Mouse (Mus musculus) liver, embryonic 12.5 days (tissue): ENCODE data around the gene Arrdc1. TPM values are rescaled to one million over a fixed set of nuclear protein-coding genes. Genes with fewer than 3 reads are reported as not detected.
"Not testable (repeated sequence)": the region's sequence is repeated elsewhere in the genome, so short reads cannot be mapped to it uniquely, and the experiment has no call there.

Experiments used
- ATAC-seq: fragments of 200-750 bp; cut with Nextera tagmentation; 2 replicates; pipeline ENCODE4 v1.8.0; 2017; ENCODE audit warnings: moderate number of reproducible peaks, mild to moderate bottlenecking, moderate library complexity
- H3K27ac ChIP-seq: fragments of 300-500 bp; sonication (generic); 2 replicates; pipeline ENCODE4 v1.5.1; 2016; ENCODE audit warnings: mild to moderate bottlenecking
- H3K27me3 ChIP-seq: fragments of 300-500 bp; sonication (generic); replicated peaks from 2 replicates; pipeline ENCODE4 v1.6.1; 2016; ENCODE audit warnings: mild to moderate bottlenecking, moderate library complexity
- H3K36me3 ChIP-seq: fragments of 300-500 bp; sonication (generic); 2 replicates; pipeline ENCODE4 v1.6.1; 2016; ENCODE audit warnings: mild to moderate bottlenecking, moderate library complexity
- H3K4me1 ChIP-seq: fragments of 300-500 bp; sonication (generic); 2 replicates; pipeline ENCODE4 v1.6.1; 2016
- H3K4me2 ChIP-seq: fragments of 300-500 bp; sonication (generic); 2 replicates; pipeline ENCODE4 v1.6.1; 2016; ENCODE audit warnings: mild to moderate bottlenecking, moderate library complexity
- H3K4me3 ChIP-seq: fragments of 300-500 bp; sonication (generic); 2 replicates; pipeline ENCODE4 v1.5.1; 2016; ENCODE audit warnings: mild to moderate bottlenecking, moderate library complexity
- H3K9ac ChIP-seq: fragments of 300-500 bp; sonication (generic); 2 replicates; pipeline ENCODE4 v1.6.1; 2016; ENCODE audit warnings: mild to moderate bottlenecking, moderate library complexity
- H3K9me3 ChIP-seq: fragments of 300-500 bp; sonication (generic); replicated peaks from 2 replicates; pipeline ENCODE4 v1.6.1; 2016; ENCODE audit warnings: mild to moderate bottlenecking, moderate library complexity
- WGBS: fragments of 180-500 bp; shearing (Covaris S2); methylation state at CpG from one replicate; pipeline ENCODE4 v1.1.7; 2016; ENCODE audit not compliant: insufficient replicate concordance; 5-methylcytosine and 5-hydroxymethylcytosine counted together
- polyA plus RNA-seq: library from polyadenylated mRNA; unstranded; fragments of >200 nt; fragmentation: Nextera tagmentation; extraction: Ambion mirVana; gene quantifications from 2 replicates; pipeline ENCODE4 v1.2.1, GENCODE M21; 2016

Gene Arrdc1
- polyA plus RNA-seq: 20.2 and 21.8 TPM in 2 replicates

DNA sequence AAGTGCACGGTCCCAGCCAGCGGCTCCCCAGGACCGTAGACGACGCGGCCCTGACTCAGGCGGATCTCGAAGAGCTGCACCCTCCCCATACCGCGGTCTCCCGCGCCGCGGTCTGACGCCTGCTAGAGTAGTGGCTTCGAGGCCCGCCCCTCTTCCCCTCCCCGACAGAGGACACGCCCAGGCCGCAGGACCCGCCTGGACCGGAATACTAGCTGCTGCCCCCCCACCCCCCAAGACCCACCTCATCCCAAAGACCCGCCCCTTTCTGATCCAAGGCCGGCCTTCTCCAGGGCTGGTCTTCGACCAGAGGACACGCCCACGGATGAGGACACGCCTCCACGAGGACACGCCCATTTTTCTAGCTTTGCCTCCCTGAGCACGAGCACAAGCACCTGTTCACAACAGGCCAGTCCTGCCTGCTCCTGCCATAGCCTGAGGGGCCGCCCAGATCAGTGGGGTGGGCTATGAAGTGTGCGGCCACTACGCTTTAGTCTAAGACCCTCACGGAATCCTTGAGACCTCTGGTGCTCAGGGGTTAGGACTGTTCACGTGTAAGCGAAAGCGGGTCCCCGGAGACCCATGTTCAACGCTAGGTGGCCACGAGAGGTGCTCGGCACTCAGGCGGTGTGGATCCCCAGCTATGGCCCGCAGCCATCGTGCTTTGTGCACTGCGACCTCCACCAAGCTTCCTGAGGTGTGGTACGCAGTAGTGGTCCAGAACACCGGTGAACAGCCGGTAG, at the start of gene Arrdc1:
Arrdc1 (minus strand) TSS at position 196 of the 740 bp plus-strand sequence.
- peak within 1 kb of the TSS; percentile 99 for H3K4me2 ChIP-seq
- peak within 1 kb of the TSS; percentile 85 for H3K9ac ChIP-seq
- peaks cover 25% of the 10 kb centered on the region; the same call in 1 of the 2 replicates for H3K27me3 ChIP-seq
- peak; percentile 92 for ATAC-seq
- peak within 1 kb of the TSS; percentile 77 for H3K4me3 ChIP-seq
- H3K36me3 ChIP-seq: no peaks in the 10 kb centered on the region
- H3K27ac ChIP-seq: peak within 1 kb of the TSS; percentile 91
- peaks cover 24% of the 10 kb centered on the region for H3K4me1 ChIP-seq
- no peaks in the 10 kb centered on the region for H3K9me3 ChIP-seq
- WGBS: under 1% methylated on average over 48 of the region's 49 CpGs

DNA sequence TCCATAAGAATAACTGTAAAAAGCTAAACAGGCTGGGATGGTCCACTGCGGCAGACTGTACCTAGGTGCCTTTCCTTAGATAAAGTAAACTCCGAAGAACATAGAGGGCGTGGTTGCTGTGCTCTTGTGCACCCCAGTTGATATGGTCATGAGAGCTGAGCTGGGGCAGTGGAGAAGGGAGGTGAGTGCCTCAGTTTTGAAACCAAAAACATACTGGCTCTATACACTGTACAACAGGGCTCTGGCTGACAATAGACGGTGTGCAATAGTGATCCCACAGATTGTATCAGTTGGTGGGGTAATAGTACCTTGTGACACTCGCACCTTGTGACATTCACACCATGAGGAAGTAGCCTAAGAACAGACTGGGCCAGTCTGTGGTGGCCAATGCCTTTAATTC, 41.9 kb upstream of the Arrdc1 start:
- Histone ChIP-seq H3K9ac (peak overlapping the region; percentile 89), H3K4me2 (peak overlapping the region; percentile 94), H3K4me1 (peaks cover 49% of the 10 kb centered on the region), H3K27me3 (no peaks in the 10 kb centered on the region), H3K27ac (peak overlapping the region; percentile 98), H3K36me3 (peaks cover 46% of the 10 kb centered on the region), H3K9me3 (no peaks in the 10 kb centered on the region), H3K4me3 (peak overlapping the region; percentile 89)
- peak; percentile 69 for ATAC-seq
- 19% methylated on average over 5 of the region's 5 CpGs for WGBS

DNA sequence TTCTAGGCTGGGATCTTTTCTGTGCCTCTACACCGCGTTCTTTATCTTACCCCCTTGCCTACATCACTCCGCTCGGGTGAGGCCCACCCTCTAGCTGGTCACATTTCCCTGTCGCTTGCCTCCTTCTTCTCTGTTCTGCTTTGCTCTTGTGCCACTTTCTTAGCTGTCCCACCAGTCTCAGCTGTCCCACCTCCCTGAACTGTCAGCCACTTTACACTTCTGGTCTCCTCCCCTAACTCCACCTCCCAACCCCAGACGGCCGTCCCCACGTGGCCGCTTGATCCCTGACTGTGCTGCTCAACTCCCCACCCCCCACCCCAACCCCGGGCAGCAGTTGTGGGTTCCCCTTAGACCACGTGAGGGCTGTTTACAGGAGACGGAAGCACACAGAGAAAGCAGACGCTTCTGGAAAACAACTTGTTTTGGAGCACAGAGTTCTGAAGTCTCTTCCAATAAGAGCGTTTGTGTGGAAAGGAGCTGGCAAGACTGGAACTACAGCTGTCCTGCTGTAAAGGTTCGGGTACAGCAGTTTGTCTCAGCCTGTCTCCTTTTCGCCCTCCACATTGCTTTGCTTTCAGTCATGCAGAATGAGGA, 40.7 kb upstream of the Arrdc1 start, which contains the start of gene Pnpla7:
Pnpla7 (plus strand) TSS at position 330 of the 594 bp plus-strand sequence.
- 2% methylated on average over 16 of the region's 16 CpGs for WGBS
- no peaks in the 10 kb centered on the region for H3K9me3 ChIP-seq

DNA sequence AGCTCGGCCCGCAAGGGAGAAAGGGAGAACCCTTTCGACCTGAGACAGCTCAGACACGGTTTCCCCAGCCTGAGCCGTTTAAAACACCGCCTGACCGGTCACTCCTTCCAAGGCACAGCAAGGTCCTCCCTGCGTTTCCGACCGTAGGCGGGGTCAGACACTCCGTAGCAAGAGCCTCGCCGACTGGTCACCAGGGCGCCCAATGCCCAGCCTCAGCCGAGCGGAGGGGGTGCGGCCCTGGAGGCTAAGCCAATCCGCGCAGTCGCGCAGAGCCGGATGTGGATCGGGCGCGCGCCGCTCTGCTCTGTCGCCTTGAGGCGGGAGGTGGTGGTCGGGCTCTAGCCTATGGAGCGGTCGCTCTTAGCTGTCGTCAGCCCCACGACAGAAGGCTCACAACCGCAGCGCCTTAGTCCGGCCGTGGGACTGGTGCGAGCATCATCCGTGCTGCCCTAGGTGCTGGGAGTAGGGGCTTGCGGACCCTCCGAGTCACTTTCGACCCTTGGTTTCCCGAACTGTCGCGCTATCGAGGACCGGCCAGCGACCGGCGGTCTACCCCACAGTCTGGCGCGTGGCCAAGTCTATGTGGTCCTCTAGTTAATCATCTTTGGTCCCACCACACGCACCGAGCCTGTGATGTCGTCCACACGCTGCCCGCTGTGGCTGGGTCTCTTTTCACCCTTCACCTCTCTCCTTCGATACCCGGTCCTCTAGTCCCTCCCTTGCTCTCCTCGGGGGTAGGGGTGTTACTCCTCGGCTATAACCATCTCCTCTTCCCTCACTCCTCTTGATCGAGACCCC, 40.1 kb upstream of the Arrdc1 start, which contains the start of gene Mrpl41:
Mrpl41 (minus strand) TSS at position 193 of the 798 bp plus-strand sequence.
- Histone ChIP-seq H3K4me3 (peak within 1 kb of the TSS; percentile 89), H3K4me1 (peaks cover 49% of the 10 kb centered on the region), H3K4me2 (peak within 1 kb of the TSS; percentile 94), H3K36me3 (peaks cover 46% of the 10 kb centered on the region), H3K27me3 (no peaks in the 10 kb centered on the region), H3K9me3 (no peaks in the 10 kb centered on the region), H3K9ac (peak within 1 kb of the TSS; percentile 89), H3K27ac (peak within 1 kb of the TSS; percentile 98)
- WGBS: 1% methylated on average over 64 of the region's 64 CpGs
- peak; percentile 96 for ATAC-seq

More for the DNA sequence above, 40.7 kb upstream of the Arrdc1 start, which contains the start of gene Pnpla7:
- peak within 1 kb of the TSS; percentile 89 for H3K9ac ChIP-seq
- peak within 1 kb of the TSS; percentile 98 for H3K27ac ChIP-seq
- ATAC-seq: peak; percentile 68
- peak within 1 kb of the TSS; percentile 94 for H3K4me2 ChIP-seq
- peak within 1 kb of the TSS; percentile 89 for H3K4me3 ChIP-seq
- H3K4me1 ChIP-seq: peaks cover 49% of the 10 kb centered on the region
- H3K36me3 ChIP-seq: peaks cover 46% of the 10 kb centered on the region
- H3K27me3 ChIP-seq: no peaks in the 10 kb centered on the region

DNA sequence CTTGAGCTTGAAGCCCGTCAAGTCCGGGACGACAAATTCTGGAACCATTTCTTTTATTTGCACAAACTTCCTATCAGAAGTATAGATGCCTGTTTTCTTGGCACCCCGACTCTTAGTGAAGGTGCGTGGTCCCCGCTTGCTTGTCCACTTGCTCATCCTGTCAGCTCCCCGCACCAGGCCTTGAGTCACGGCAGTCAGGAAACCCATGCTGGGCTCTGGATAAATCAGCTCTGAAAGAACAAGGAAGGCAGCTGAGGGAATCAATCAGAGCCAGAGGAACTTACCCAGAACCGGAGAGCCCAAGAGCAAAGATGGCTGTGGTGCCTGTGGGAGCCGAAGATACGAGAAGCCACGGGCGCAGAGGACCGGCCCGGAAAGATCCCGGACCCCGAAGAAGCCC, 39.4 kb upstream of the Arrdc1 start:
- Histone ChIP-seq H3K36me3 (peaks cover 49% of the 10 kb centered on the region), H3K27ac (peak overlapping the region; percentile 98), H3K4me1 (peaks cover 45% of the 10 kb centered on the region), H3K4me2 (peak overlapping the region; percentile 94), H3K4me3 (peak overlapping the region; percentile 89), H3K9ac (peak overlapping the region; percentile 89)
- 0% methylated on average over 17 of the region's 17 CpGs for WGBS
- H3K27me3 ChIP-seq, H3K9me3 ChIP-seq: not testable (repeated sequence)
- ATAC-seq: peak; percentile 11

DNA sequence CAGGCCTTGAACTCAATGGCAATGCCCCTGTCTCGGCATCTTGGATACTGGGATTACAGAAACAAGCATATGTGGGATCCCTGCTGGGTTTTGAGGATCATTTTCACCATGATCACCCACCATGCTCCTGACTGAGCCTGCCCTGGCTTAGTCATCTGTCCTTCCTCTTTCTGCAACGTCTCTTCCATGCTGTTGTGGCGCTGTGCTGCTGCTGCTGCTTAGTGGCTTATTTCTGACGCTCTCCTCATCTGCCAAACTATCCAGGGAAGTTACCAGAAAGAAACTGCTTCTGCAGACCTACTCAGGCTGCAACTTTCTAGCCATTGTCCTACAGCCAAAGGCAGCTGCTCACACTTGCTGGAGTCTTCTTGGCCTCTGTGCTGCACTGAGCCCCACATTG, 35.3 kb upstream of the Arrdc1 start:
- no peaks in the 10 kb centered on the region for H3K9me3 ChIP-seq
- H3K27me3 ChIP-seq: no peaks in the 10 kb centered on the region
- 63% methylated on average over 4 of the region's 4 CpGs for WGBS
- H3K4me1 ChIP-seq: peaks cover 19% of the 10 kb centered on the region
- no peak overlapping the region for H3K9ac ChIP-seq
- ATAC-seq: no peak
- peaks cover 80% of the 10 kb centered on the region for H3K36me3 ChIP-seq
- no peak overlapping the region for H3K4me3 ChIP-seq
- H3K4me2 ChIP-seq: no peak overlapping the region
- no peak overlapping the region for H3K27ac ChIP-seq

DNA sequence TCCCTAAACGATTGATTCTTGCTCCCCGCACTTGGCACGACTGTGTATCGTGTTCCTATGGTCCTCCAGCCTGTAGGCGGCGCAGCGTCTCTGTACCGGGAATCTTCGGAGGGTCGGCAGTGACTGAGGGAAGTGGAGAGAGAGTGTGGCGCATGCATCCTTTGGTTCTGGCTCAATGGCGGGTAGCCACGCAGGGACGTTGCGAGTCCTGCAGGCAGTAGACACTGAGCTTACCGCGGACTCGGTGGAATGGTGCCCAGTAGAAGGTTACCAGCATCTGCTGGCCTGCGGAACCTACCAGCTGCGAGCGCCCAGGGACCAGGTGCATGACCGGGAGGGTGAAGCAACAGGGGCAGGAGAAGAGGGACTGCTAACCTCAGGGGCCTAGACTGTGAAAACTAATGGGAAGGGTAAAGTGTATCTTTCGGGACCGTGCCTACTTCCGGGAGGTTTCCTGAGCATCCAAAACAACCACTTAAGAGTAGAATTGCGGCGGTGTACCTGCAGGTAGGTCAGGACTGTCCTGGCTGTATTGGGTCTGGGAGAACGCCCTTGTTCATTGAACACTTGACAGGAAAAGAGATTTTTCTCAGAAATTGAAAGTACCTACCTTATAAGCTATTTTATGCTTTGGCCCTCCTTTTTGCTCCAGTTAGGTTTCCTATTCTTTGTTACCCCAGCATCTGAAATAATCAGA, 27.4 kb upstream of the Arrdc1 start, which contains the start of gene Dph7:
Dph7 (plus strand) TSS at position 97 of the 697 bp plus-strand sequence.
- peak within 1 kb of the TSS; percentile 68; the same call in 1 of the 2 replicates for H3K27ac ChIP-seq
- WGBS: 1% methylated on average over 28 of the region's 28 CpGs
- H3K36me3 ChIP-seq: peaks cover 71% of the 10 kb centered on the region
- ATAC-seq: peak; percentile 88
- no peaks in the 10 kb centered on the region for H3K9me3 ChIP-seq
- H3K27me3 ChIP-seq: no peaks in the 10 kb centered on the region
- H3K4me2 ChIP-seq: peak within 1 kb of the TSS; percentile 79
- peaks cover 15% of the 10 kb centered on the region for H3K4me1 ChIP-seq
- peak within 1 kb of the TSS; percentile 83 for H3K4me3 ChIP-seq
- H3K9ac ChIP-seq: peak within 1 kb of the TSS; percentile 84

DNA sequence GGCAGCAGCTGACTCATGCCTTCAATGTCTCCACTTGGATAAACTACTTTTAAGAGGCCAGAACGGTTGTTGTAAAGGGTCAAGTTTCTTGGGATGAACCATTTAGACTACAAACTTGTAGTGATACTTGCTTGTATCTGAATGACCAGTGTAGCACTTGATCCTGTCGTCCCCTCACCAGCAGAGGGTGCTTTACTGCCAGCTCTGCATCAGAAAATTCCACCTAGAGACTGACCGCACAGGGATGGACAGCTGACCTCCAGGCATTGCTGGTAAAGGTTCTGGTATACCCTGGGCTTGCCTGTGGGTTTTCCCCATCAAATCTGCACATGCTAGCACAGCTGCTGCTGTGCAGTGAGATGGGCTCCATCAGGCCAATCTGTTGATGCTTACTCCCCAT, 25.9 kb upstream of the Arrdc1 start:
- Histone ChIP-seq H3K4me3 (no peak overlapping the region), H3K4me1 (peaks cover 15% of the 10 kb centered on the region), H3K36me3 (peaks cover 75% of the 10 kb centered on the region), H3K27me3 (no peaks in the 10 kb centered on the region), H3K9ac (no peak overlapping the region), H3K27ac (no peak overlapping the region), H3K4me2 (no peak overlapping the region), H3K9me3 (no peaks in the 10 kb centered on the region)
- no peak for ATAC-seq
- WGBS: 41% methylated on average over 3 of the region's 3 CpGs

DNA sequence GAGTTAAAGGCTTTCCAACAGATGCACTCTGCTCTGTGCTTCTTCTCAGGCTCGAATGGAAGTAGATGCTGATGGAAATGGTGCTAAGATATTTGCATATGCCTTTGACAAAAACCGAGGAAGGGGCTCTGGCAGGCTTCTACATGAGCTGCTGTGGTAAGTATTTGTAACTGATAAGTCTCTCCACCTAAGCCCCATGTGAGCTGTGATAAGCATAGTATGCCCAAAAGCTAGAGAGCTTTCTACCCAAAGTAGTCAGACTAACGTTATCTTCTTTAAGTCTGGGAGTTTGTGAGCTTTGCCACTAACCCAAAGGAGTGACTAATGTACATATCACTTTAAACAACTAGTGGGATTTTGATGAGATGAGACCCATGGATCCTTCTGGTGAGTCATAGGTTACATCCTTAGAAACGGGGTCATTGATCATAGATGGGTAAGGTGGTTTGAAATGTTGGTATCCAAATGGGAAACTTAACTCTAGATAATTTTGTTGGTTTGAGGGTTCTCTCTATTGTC, 17.5 kb upstream of the Arrdc1 start:
- Histone ChIP-seq H3K27me3 (no peaks in the 10 kb centered on the region), H3K9me3 (no peaks in the 10 kb centered on the region), H3K4me3 (peak overlapping the region; percentile 21), H3K9ac (peak overlapping the region; percentile 50; the same call in 1 of the 2 replicates), H3K27ac (peak overlapping the region; percentile 80), H3K4me1 (peaks cover 59% of the 10 kb centered on the region), H3K4me2 (peak overlapping the region; percentile 99), H3K36me3 (peaks cover 63% of the 10 kb centered on the region)
- WGBS: 27% methylated on average over 4 of the region's 4 CpGs
- ATAC-seq: peak; percentile 59

DNA sequence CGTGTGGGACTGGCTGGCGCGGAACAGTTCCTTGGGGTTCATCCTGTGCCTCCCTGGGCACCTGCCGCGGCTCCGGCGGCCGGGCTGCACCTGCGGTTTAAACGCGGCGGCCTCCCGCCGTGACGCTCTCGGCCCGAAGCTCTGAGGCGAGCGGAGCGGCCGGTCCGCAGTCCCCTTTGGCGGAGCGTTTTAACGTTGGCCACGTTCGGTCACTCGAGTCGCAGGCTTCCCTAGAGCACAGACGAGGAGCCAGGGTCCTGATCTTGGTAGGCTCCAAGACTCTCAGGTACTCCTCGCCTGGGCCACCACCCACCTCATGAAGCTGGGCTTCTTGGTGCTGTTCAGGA, 15.1 kb upstream of the Arrdc1 start:
- Histone ChIP-seq H3K4me2 (peak overlapping the region; percentile 99), H3K9me3 (no peaks in the 10 kb centered on the region), H3K27ac (peak overlapping the region; percentile 85), H3K4me3 (peak overlapping the region; percentile 95), H3K36me3 (peaks cover 39% of the 10 kb centered on the region), H3K27me3 (no peaks in the 10 kb centered on the region), H3K9ac (peak overlapping the region; percentile 89), H3K4me1 (peaks cover 55% of the 10 kb centered on the region)
- 0% methylated on average over 30 of the region's 31 CpGs for WGBS
- no peak for ATAC-seq
